Mouse (Mus musculus) ES-Bruce4 (cell line): Measurements from ENCODE around the gene Rnf220. TPM values are rescaled to one million over a fixed set of nuclear protein-coding genes. Genes with fewer than 3 reads are reported as not detected.

Experiments used
- H3K27ac ChIP-seq: 2 replicates; pipeline ENCODE4 v1.5.1; 2012; ENCODE audit warnings: low read length, inconsistent platforms; ENCODE audit not compliant: insufficient read depth
- H3K27me3 ChIP-seq: 2 replicates; pipeline ENCODE4 v1.6.1; 2012; ENCODE audit warnings: mild to moderate bottlenecking, low read length, inconsistent platforms; ENCODE audit not compliant: control insufficient read depth, poor library complexity, insufficient read depth, severe bottlenecking
- H3K36me3 ChIP-seq: 2 replicates; pipeline ENCODE4 v1.6.1; 2012; ENCODE audit warnings: inconsistent platforms, mild to moderate bottlenecking, low read length, moderate library complexity; ENCODE audit not compliant: control insufficient read depth, poor library complexity, insufficient read depth, severe bottlenecking
- H3K4me1 ChIP-seq: one replicate; pipeline ENCODE4 v1.8.1; 2011; ENCODE audit warnings: low read length; ENCODE audit not compliant: control insufficient read depth, insufficient read depth
- H3K4me3 ChIP-seq: 2 replicates; pipeline ENCODE4 v1.5.1; 2011; ENCODE audit warnings: low read depth, mild to moderate bottlenecking, low read length
- H3K9ac ChIP-seq: 2 replicates; pipeline ENCODE4 v1.6.1; 2012; ENCODE audit warnings: low read depth, mild to moderate bottlenecking, inconsistent platforms; ENCODE audit not compliant: poor library complexity, severe bottlenecking
- H3K9me3 ChIP-seq: replicated peaks from 2 replicates; pipeline ENCODE4 v1.6.1; 2012; ENCODE audit warnings: mild to moderate bottlenecking, low read length, inconsistent platforms; ENCODE audit not compliant: control insufficient read depth, poor library complexity, insufficient read depth, severe bottlenecking
- CTCF ChIP-seq: IDR thresholded peaks from one replicate; pipeline ENCODE4 v1.8.1; 2011; ENCODE audit warnings: low read depth, low read length
- EP300 ChIP-seq: IDR thresholded peaks from 2 replicates; pipeline ENCODE4 v1.6.1; 2011; ENCODE audit warnings: low read depth, low read length; ENCODE audit not compliant: insufficient read depth
- POLR2A ChIP-seq: IDR thresholded peaks from one replicate; pipeline ENCODE4 v1.8.1; 2011; ENCODE audit warnings: low read length; ENCODE audit not compliant: insufficient read depth
- polyA plus RNA-seq: library from polyadenylated mRNA; stranded (reverse); fragments of >200 nt; gene quantifications from 2 replicates; pipeline ENCODE4 v1.2.4, GENCODE M21; 2011; ENCODE audit warnings: low read depth; ENCODE audit not compliant: missing spikeins, insufficient read depth, insufficient read length

The Rnf220 gene
- polyA plus RNA-seq, 1 experiment: 132 TPM

- Histone ChIP-seq H3K4me1 (peaks cover 26% of the 10 kb centered on the region), H3K9ac (peak overlapping the region; percentile 35; the same call in 1 of the 2 replicates), H3K4me3 (0 out of 2 replicates have a peak overlapping the region, but pooled peaks have one; percentile 10), H3K9me3 (no peaks in the 10 kb centered on the region), H3K27me3 (no peaks in the 10 kb centered on the region), H3K36me3 (no peaks in the 10 kb centered on the region), H3K27ac (peak overlapping the region; percentile 53; the same call in 1 of the 2 replicates)
- peak; percentile 87; the same call in 1 of the 2 replicates for TF ChIP-seq EP300
- TF ChIP-seq CTCF: no peak
Measured at GRCm38 (mm10) chr4:117373324-117374077, 123.4 kb downstream of the Rnf220 start.

DNA sequence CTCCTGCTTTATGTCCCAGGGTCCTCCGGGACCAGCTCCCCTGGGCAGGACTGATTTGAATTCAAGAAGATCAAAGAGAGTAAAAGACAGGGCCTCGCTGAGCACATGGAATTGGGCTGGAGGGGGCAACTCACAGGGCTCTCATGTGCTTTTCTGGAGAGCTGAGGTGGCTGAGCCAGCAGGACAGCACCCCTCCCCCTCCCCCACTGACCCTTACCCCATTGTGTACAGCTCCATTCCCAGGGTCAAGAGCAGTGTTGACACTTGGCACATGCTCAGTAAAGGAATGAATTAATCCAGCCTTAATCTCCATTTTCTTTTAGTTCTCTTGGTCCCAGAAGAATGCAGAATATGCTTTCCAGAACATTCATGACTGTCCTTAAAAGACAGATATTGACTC is 125.0 kb downstream of the Rnf220 start:
- no peak overlapping the region for H3K27ac ChIP-seq
- TF ChIP-seq POLR2A (no peak), CTCF (no peak), EP300 (no peak)
- peaks cover 29% of the 10 kb centered on the region for H3K4me1 ChIP-seq
- no peaks in the 10 kb centered on the region for H3K27me3 ChIP-seq
- H3K9ac ChIP-seq: no peak overlapping the region
- H3K9me3 ChIP-seq: no peaks in the 10 kb centered on the region
- no peaks in the 10 kb centered on the region for H3K36me3 ChIP-seq
- H3K4me3 ChIP-seq: no peak overlapping the region

DNA sequence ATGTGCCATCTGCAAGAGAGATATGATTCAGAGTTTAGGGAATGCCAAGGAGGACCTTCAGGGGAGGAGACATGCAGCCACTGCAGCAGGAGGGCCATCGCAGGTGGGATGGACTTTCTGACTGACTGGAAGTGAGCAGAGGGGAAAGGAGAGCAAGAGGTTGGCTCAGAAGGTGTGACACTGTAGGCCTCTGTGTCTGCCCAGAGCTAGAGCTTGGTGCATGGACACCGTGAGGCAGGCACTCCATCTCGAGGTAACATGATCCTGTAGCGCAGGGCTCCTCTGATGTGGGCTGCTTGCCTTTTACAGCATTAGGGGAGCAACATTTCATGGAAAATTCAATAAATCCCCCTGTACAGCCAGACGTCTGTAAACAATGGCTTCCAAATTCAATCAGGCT is 126.5 kb downstream of the Rnf220 start:
- no peaks in the 10 kb centered on the region for H3K27me3 ChIP-seq

DNA sequence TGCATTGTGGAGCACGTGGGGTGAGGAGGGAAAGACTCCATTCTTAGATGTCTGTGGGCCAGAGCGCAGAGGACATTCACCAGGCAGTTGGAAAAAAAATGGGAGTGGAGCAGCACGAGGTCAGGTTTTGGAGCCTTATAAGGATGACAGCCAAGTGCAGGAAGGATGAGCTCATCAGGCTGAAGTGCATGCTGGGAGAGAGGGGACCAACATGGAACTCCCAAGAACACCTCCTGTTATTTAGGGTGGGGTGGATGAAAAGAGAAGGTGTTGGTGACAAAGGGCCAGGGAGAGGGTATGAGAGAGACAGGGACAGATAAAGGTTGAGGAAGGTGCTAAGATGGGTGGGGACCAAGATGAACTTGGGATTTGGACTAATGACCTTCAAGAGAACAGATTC is 127.3 kb downstream of the Rnf220 start:
- Histone ChIP-seq H3K4me1 (peaks cover 29% of the 10 kb centered on the region), H3K36me3 (no peaks in the 10 kb centered on the region), H3K27ac (no peak overlapping the region), H3K9me3 (no peaks in the 10 kb centered on the region), H3K27me3 (no peaks in the 10 kb centered on the region), H3K4me3 (no peak overlapping the region), H3K9ac (no peak overlapping the region)
- no peak for TF ChIP-seq EP300
- no peak for TF ChIP-seq POLR2A
- TF ChIP-seq CTCF: no peak

More for the DNA sequence above, 126.5 kb downstream of the Rnf220 start:
- Histone ChIP-seq H3K4me3 (no peak overlapping the region), H3K27ac (no peak overlapping the region), H3K4me1 (peaks cover 29% of the 10 kb centered on the region), H3K9ac (no peak overlapping the region), H3K9me3 (no peaks in the 10 kb centered on the region), H3K36me3 (no peaks in the 10 kb centered on the region)
- TF ChIP-seq EP300 (no peak), POLR2A (no peak), CTCF (no peak)

- no peaks in the 10 kb centered on the region for H3K36me3 ChIP-seq
- H3K4me3 ChIP-seq: peak overlapping the region; percentile 26
- H3K4me1 ChIP-seq: peaks cover 20% of the 10 kb centered on the region
- TF ChIP-seq EP300 (peak; percentile 87), CTCF (no peak), POLR2A (no peak)
- H3K27ac ChIP-seq: peak overlapping the region; percentile 71
- H3K27me3 ChIP-seq: no peaks in the 10 kb centered on the region
- no peaks in the 10 kb centered on the region for H3K9me3 ChIP-seq
- peak overlapping the region; percentile 44 for H3K9ac ChIP-seq
Measured at GRCm38 (mm10) chr4:117367365-117367764, 129.5 kb downstream of the Rnf220 start.

- H3K4me3 ChIP-seq: no peak overlapping the region
- H3K36me3 ChIP-seq: no peaks in the 10 kb centered on the region
- peak overlapping the region; percentile 74 for H3K27ac ChIP-seq
- TF ChIP-seq POLR2A: no peak
- TF ChIP-seq EP300: 0 out of 2 replicates have a peak, but pooled peaks have one; percentile 33
- TF ChIP-seq CTCF: no peak
- no peaks in the 10 kb centered on the region for H3K27me3 ChIP-seq
- no peak overlapping the region for H3K9ac ChIP-seq
- no peaks in the 10 kb centered on the region for H3K9me3 ChIP-seq
- peaks cover 12% of the 10 kb centered on the region for H3K4me1 ChIP-seq
Measured at GRCm38 (mm10) chr4:117362085-117362484, 134.8 kb downstream of the Rnf220 start.
